Mouse (Mus musculus): ENCODE data around the gene Lpp.

DNA sequence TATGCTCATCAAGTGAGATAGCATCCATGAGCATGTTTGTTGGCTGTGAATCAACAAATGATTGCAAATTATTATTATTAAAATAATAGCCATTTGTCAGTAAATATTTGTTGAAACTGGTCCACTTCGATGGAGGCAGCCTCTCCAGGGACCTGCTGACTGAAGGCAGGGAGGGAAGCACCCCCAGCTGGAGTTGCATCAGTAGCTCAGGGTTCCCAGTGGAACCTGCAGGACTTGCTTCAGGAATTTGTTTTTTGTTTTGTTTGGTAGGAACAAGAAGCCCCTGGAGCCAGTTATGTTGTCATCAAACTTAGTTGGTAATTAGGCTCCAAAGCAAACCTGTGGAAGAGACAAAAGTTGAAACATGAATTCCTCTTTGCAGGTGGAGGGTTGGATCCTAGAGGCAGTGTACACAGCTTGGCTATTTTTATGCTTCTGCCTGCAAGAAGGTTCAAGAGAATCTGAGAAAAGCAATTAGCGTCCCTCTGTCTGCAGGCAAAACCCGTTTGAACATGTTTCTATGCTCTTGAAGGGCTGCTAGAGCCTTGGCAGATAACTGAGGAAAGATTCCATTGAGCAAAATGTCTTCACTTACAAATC lies 554.9 kb downstream of the Lpp start:
- TF ChIP-seq POLR2A (IDR thresholded peaks at IDR 0.05; ENCODE audit: control insufficient read depth, low read depth, low read length), result no peak
- no peak for TF ChIP-seq CTCF (IDR thresholded peaks at IDR 0.05; ENCODE audit: control insufficient read depth, insufficient read depth, insufficient replicate concordance, low read depth, low read length)

Measured in testis, adult 2 months (tissue).